Mouse (Mus musculus) liver, postnatal 0 days (tissue): ENCODE measurements around the gene Fbxw7. TPM values are rescaled to one million over a fixed set of nuclear protein-coding genes. Genes with fewer than 3 reads are reported as not detected.

Experiments
- ATAC-seq: fragments of 200-750 bp; cut with Nextera tagmentation; 2 replicates; pipeline ENCODE4 v1.8.0; 2017; ENCODE audit warnings: mild to moderate bottlenecking, moderate library complexity
- DNase-seq: peaks from one replicate; pipeline ENCODE4 v3.0.0-alpha.2; 2016
- H3K27ac ChIP-seq: fragments of 300-500 bp; sonication (generic); 2 replicates; pipeline ENCODE4 v1.5.1; 2014; ENCODE audit warnings: antibody characterized with exemption, moderate library complexity, mild to moderate bottlenecking, low read depth
- H3K27me3 ChIP-seq: fragments of 300-500 bp; sonication (generic); 2 replicates; pipeline ENCODE4 v1.6.1; 2014; ENCODE audit warnings: low read length, control low read depth, mixed read lengths; ENCODE audit not compliant: insufficient read depth
- H3K36me3 ChIP-seq: fragments of 300-500 bp; sonication (generic); replicated peaks from 2 replicates; pipeline ENCODE4 v1.6.1; 2014; ENCODE audit warnings: mild to moderate bottlenecking, control low read depth, low read length, moderate library complexity, mixed read lengths; ENCODE audit not compliant: insufficient read depth
- H3K4me1 ChIP-seq: fragments of 300-500 bp; sonication (generic); 2 replicates; pipeline ENCODE4 v1.6.1; 2014; ENCODE audit warnings: antibody characterized with exemption, mild to moderate bottlenecking, control low read depth; ENCODE audit not compliant: insufficient read depth
- H3K4me2 ChIP-seq: fragments of 300-500 bp; sonication (generic); 2 replicates; pipeline ENCODE4 v1.6.1; 2014; ENCODE audit warnings: low read depth, mild to moderate bottlenecking, low read length, moderate library complexity, mixed read lengths
- H3K4me3 ChIP-seq: fragments of 300-500 bp; sonication (generic); 2 replicates; pipeline ENCODE4 v1.5.1; 2014; ENCODE audit warnings: low read depth, low read length
- H3K9ac ChIP-seq: fragments of 300-500 bp; sonication (generic); replicated peaks from 2 replicates; pipeline ENCODE4 v1.6.1; 2014; ENCODE audit warnings: mild to moderate bottlenecking, moderate library complexity
- H3K9me3 ChIP-seq: fragments of 300-500 bp; sonication (generic); 2 replicates; pipeline ENCODE4 v1.6.1; 2016; ENCODE audit warnings: mild to moderate bottlenecking, control low read depth, low read length, mixed read lengths
- CTCF ChIP-seq: sonication (generic); IDR thresholded peaks from 2 replicates; pipeline ENCODE4 v1.5.1; 2016; ENCODE audit warnings: antibody characterized with exemption, low read depth
- EP300 ChIP-seq: IDR thresholded peaks from 2 replicates; pipeline ENCODE4 v1.6.1; 2016; ENCODE audit warnings: antibody characterized with exemption, low read depth, mild to moderate bottlenecking
- WGBS: fragments of 180-500 bp; shearing (Covaris S2); extraction: QIAGEN DNeasy Blood & Tissue Kit; methylation state at CpG from one replicate; pipeline ENCODE4 v1.1.7; 2014; ENCODE audit not compliant: insufficient replicate concordance; 5-methylcytosine and 5-hydroxymethylcytosine counted together
- polyA plus RNA-seq: library from polyadenylated mRNA; unstranded; fragments of >200 nt; fragmentation: Nextera tagmentation; extraction: Ambion mirVana; gene quantifications from 2 replicates; pipeline ENCODE4 v1.2.1, GENCODE M21; 2015

The Fbxw7 gene
- polyA plus RNA-seq, 1 experiment from 2014 or later = 2.8 TPM

DNA sequence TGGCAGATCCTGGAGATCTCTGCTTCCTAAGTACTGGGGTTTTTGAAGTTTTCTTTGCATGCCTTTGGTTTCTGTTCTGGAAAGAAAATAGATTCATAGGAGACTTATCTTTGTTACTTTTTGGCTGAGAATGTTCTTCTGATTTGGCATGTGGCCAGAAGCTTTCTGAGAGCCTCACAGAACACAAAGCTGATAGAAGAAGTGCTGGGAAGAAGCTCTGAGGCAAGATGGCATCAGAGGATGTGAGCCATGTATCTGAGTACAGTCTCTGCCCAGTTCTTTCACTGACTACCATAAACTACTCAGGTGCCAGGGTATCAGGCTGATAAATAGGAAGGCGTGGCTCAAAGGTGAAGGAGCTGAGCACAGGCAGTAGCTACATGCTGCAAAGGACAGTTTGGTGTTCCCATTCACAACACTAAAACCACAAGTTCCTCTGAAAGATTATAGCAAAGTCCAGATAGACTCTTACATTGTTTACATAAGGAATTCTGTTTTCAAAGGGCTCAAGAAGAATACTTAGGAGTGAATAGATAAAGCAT, 52.4 kb downstream of the Fbxw7 start:
- no peak overlapping the region for H3K4me3 ChIP-seq
- H3K9me3 ChIP-seq = no peaks in the 10 kb centered on the region
- DNase-seq (no peak), ATAC-seq (no peak)
- no peak overlapping the region for H3K9ac ChIP-seq
- H3K4me2 ChIP-seq = no peak overlapping the region
- no peaks in the 10 kb centered on the region for H3K27me3 ChIP-seq
- no peak overlapping the region for H3K27ac ChIP-seq
- WGBS = 72% methylated on average over 1 of the region's 1 CpGs
- H3K4me1 ChIP-seq = peaks cover 8% of the 10 kb centered on the region
- TF ChIP-seq EP300 (no peak), CTCF (no peak)
- H3K36me3 ChIP-seq = no peaks in the 10 kb centered on the region

DNA sequence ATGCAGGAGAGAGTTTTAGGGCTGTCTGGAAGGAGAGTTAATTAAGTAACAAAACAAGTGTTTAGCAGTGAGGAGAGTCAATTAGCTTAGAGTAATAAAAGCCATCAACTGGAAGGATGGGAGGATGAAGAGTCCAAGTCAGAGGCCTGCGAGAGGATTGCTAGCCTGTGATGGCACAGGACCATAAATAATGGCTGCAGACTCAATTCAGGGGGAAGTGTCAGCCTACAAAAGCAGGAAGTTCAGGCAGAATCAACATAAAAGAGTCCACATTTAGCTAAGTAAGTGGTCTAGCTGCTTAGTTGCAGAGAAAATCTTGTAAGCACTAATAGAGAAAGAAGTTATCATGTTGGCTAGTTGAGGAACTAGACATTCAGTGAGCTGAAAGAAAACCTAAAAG, 52.9 kb downstream of the Fbxw7 start:
- DNase-seq (no peak), ATAC-seq (no peak)
- Histone ChIP-seq H3K4me2 (no peak overlapping the region), H3K9ac (no peak overlapping the region), H3K4me3 (no peak overlapping the region), H3K4me1 (peaks cover 8% of the 10 kb centered on the region), H3K9me3 (no peaks in the 10 kb centered on the region), H3K36me3 (no peaks in the 10 kb centered on the region), H3K27ac (no peak overlapping the region), H3K27me3 (no peaks in the 10 kb centered on the region)
- TF ChIP-seq CTCF = no peak
- no peak for TF ChIP-seq EP300
- whole genome bisulfite sequencing = 21% methylated on average over 1 of the region's 1 CpGs

DNA sequence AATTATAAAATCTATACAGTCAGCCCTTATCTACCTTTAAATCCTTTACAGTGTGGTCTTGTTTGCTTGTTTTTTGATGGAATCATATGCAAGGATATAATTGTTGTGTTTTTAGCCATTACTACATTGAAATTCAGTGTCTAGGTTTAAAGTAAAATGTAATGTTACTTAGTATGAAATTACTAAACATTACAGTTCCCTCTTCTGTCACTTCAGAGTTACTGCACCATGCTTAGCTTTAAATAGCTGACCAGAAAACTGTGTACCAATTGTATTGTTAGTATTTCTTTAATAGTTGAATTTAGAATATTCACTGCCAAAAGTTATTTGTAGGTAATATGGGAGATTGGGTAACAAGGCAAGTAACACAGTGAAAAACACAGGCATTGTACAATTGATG, 55.1 kb downstream of the Fbxw7 start:
- Histone ChIP-seq H3K4me3 (no peak overlapping the region), H3K27ac (no peak overlapping the region), H3K9me3 (no peaks in the 10 kb centered on the region), H3K27me3 (no peaks in the 10 kb centered on the region), H3K36me3 (no peaks in the 10 kb centered on the region), H3K4me1 (peaks cover 8% of the 10 kb centered on the region), H3K4me2 (no peak overlapping the region), H3K9ac (no peak overlapping the region)
- no peak for TF ChIP-seq EP300
- peak; percentile 31; the same call in 1 of the 2 replicates for TF ChIP-seq CTCF
- ATAC-seq (no peak), DNase-seq (no peak)

DNA sequence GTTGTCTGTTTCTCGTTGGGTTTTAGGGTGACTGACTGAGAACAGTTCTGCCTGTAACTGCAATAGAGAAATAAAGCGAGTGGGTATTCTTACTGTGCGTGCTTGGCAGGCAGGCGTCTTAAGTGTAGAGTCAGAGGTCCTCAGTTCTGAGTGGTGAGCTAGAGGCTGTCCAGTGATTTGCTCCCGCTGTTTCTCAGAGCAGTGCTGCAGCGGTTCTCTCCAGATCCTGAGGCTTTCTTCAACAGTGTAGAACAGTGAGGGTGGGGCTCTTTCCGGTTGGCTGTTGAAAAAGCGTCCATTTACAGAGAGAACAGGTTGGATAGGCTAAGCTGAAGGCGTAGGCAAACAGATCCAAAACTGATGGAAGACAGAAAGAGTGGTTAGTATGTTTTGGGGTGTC, 60.2 kb downstream of the Fbxw7 start:
- Histone ChIP-seq H3K4me2 (no peak overlapping the region), H3K9me3 (no peaks in the 10 kb centered on the region), H3K27me3 (no peaks in the 10 kb centered on the region), H3K27ac (no peak overlapping the region), H3K9ac (no peak overlapping the region), H3K4me1 (no peaks in the 10 kb centered on the region), H3K36me3 (no peaks in the 10 kb centered on the region), H3K4me3 (no peak overlapping the region)
- DNase-seq (no peak), ATAC-seq (no peak)
- 86% methylated on average over 9 of the region's 9 CpGs for WGBS
- TF ChIP-seq CTCF = no peak
- TF ChIP-seq EP300 = no peak

DNA sequence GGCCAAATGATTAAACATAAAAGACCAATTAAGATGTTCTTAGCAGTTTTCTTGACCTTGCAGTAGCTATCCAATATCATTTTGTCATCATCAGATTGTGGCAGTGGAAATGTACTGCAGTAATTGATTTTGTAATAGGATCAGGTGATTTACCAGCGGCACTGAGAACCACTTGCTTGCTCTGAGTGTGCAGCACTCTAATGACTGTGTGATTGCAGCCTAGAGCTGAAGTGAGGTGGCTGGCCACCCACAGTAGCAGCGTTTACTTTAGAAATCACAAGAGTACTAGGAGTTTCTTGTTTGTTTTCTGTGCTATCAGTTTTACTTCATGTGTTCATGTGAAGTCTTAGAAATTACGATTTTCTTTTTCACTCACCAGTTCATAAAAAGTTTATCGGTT, 61.1 kb downstream of the Fbxw7 start:
- ATAC-seq (no peak), DNase-seq (no peak)
- 65% methylated on average over 4 of the region's 4 CpGs for WGBS
- Histone ChIP-seq H3K27me3 (no peaks in the 10 kb centered on the region), H3K4me2 (no peak overlapping the region), H3K27ac (no peak overlapping the region), H3K4me3 (no peak overlapping the region), H3K9ac (no peak overlapping the region), H3K4me1 (no peaks in the 10 kb centered on the region), H3K9me3 (no peaks in the 10 kb centered on the region), H3K36me3 (no peaks in the 10 kb centered on the region)
- no peak for TF ChIP-seq EP300
- TF ChIP-seq CTCF = no peak

DNA sequence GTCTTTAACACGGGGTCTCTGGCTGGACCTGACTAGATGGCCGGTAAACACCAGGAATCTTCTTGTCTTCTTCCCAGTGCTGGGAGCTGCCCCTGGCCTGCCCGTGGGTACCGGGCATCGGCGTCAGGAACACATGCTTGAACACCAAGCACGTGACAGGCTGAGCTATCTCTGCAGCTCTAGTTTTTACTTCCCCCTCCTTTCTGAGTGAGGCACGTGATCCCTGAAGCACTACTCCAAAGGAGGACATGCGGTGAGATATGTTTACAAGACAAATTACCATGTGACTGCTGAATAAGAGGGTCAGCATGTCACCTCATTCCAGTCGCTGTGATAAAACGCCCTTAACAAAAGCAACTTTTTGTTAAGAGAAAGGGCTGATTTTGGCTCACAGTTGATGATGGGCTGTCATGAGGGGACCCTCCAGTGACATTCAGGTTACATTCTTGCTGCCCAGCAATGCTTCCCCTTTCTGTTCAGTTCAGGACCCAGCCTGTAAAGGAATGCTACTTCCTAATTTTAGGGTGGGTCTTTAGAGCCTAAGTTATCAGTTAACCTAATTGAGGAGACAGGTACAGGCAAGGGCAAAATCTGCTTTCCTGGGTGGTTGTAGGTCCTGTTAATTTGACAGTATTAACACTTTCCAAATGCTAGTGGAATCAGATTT, 68.9 kb downstream of the Fbxw7 start:
- H3K27ac ChIP-seq = no peak overlapping the region
- no peaks in the 10 kb centered on the region for H3K9me3 ChIP-seq
- DNase-seq = peak; percentile 23
- ATAC-seq = peak; percentile 61
- H3K4me3 ChIP-seq = no peak overlapping the region
- H3K4me2 ChIP-seq = no peak overlapping the region
- WGBS = 29% methylated on average over 11 of the region's 11 CpGs
- no peak for TF ChIP-seq EP300
- TF ChIP-seq CTCF = no peak
- H3K4me1 ChIP-seq = peaks cover 10% of the 10 kb centered on the region
- H3K9ac ChIP-seq = no peak overlapping the region
- H3K27me3 ChIP-seq = no peaks in the 10 kb centered on the region
- no peaks in the 10 kb centered on the region for H3K36me3 ChIP-seq
